Mouse (Mus musculus) heart, adult 11 months (tissue): Measurements from ENCODE around the gene Gm26657.

Experiments
- DNase-seq: peaks from one replicate; pipeline ENCODE4 v3.0.0; 2022

Gm26657 gene

GRCm38 (mm10) chr4:56767861-56768284 is 28.0 kb downstream of the Gm26657 start:
- DNase-seq: peak; percentile 96

DNA sequence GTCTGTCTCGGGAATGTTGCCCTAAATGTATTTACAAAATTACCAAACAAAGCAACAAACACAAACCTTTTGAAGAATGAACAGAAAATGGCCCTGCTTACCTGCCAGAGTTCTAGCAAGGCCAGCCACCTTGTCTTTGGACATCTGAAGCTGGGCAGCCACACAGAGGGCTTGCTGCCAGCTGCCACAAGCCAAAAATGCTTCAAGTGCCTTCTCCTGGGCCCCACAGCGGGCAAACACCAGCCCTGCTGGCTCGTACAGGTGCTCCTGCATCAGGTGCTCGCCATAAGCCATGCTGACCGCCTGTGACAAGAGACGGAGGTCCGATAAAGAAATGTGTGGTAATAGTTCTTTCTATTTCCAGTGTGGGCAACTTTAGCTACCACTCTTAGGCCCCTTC is 29.0 kb downstream of the Gm26657 start:
- peak; percentile 95 for DNase-seq

GRCm38 (mm10) chr4:56771065-56771464 is 31.2 kb downstream of the Gm26657 start:
- DNase-seq: no peak
